Mouse (Mus musculus): ENCODE measurements around the gene Tnip2. TPM values are rescaled to one million over a fixed set of nuclear protein-coding genes. Genes with fewer than 3 reads are reported as not detected.
A peak's percentile ranks its signal among the peaks of the same experiment; 100 is the strongest.

The Tnip2 gene
- total RNA-seq, 1 experiment from 2014 or later = 39.5 TPM

DNA sequence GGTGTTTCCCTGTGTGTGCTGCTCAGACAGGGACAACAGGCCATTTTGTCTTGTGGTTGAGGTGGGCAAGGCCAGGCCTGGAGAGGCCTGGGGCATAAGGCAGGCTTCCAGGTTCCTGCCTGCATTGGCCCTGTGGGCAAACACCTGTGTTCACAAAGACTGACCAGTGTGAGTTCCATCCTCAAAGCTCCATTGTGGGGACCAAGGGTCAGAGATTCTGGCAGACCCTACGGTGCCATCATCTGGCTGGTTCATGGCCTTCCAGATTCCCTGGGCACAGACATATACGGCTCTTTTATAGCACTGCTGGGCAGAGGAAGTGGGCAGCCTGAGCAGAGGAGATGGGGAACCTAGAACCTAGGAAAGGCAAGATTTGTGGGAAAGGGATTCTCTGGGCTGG, 13.6 kb upstream of the Tnip2 start:
- no peak for ATAC-seq (replicated peaks in 1 of 2; ENCODE audit: insufficient read depth in 1 of 2, low FRiP score in 2 of 2, low TSS enrichment in 1 of 2, low read depth in 1 of 2, poor library complexity in 2 of 2, severe bottlenecking in 2 of 2)

DNA sequence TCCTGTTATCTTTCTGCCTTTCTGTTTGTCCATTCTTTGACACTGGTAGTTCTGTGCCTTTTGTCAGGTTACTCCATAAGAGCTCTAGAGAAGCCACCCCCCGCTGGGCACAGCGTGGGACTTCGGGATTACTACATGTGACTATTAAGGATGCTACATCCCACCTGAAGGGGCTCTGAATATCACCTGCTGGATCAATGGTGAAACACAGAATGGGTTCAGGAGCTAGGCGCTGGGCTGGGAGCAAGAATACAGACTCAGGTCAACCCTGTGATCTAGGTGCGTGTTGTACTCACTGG, 12.6 kb upstream of the Tnip2 start:
- no peak for ATAC-seq (replicated peaks in 1 of 2; ENCODE audit: insufficient read depth in 1 of 2, low FRiP score in 2 of 2, low TSS enrichment in 1 of 2, low read depth in 1 of 2, poor library complexity in 2 of 2, severe bottlenecking in 2 of 2)

DNA sequence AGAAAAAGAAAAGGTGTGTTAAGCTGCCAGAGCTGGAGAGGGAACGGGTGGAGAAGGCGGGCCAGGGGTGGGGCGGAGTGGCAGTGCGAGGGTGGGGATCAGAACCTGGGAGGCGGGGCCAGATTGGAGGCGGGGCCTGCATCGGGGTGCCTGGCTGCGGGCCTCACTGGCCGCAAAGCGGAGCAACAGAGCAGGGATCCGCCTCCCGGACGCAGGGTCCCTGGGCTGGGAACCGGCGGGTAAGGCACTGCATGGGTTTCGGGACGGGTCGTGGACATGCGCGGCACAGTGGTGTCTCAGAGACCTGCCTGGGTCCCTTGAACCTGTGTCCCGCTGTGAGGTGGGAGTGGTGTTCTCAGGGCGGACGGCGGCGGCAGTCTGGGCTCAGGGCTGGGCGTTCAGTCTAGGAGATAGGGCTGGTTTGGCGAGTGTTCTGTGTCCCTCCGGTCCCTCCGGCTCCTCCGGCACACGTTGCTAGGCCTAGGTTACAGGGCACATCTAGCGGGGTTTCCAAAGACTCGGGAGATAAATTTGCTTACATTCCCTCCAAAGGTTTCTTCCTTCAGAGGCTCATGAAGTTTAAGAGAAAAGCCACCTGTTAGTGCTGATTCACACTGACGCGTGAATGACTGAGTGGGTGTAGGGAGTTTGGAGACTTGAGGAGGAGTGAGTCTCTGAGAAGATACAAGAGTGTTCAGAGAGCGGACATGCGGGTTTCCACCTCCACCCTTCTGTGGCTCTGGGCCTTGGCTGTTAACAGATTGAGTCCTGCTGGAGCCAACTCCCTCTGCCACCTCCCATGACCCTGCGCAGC, 12.1 kb upstream of the Tnip2 start, which contains the start of gene Sh3bp2:
Gene Sh3bp2, plus strand, starts transcription at position 176 of the 814 bp plus-strand sequence.
- peak; percentile 92 for ATAC-seq (replicated peaks in 1 of 2; ENCODE audit: insufficient read depth in 1 of 2, low FRiP score in 2 of 2, low TSS enrichment in 1 of 2, low read depth in 1 of 2, poor library complexity in 2 of 2, severe bottlenecking in 2 of 2)

DNA sequence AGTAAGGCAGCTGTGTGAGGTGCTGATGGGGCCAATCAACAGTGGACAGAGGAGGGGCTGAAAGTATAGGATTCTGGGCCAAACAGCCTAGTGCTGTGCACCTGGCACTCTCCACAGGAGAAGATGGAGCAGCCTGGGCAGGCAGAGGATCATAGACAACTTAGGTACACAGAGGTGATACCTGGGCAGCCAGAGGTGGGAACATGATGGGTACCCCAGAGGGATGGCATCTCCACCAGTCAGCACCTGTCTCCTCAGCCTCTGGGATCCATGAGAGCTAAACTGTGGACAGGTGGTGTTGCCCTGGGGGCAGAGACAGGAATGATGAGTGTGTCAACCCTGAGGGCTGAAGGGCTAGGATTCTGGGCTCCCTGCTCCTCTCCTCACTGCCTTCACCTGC, 10.7 kb upstream of the Tnip2 start:
- no peak for ATAC-seq (replicated peaks in 1 of 2; ENCODE audit: insufficient read depth in 1 of 2, low FRiP score in 2 of 2, low TSS enrichment in 1 of 2, low read depth in 1 of 2, poor library complexity in 2 of 2, severe bottlenecking in 2 of 2)

DNA sequence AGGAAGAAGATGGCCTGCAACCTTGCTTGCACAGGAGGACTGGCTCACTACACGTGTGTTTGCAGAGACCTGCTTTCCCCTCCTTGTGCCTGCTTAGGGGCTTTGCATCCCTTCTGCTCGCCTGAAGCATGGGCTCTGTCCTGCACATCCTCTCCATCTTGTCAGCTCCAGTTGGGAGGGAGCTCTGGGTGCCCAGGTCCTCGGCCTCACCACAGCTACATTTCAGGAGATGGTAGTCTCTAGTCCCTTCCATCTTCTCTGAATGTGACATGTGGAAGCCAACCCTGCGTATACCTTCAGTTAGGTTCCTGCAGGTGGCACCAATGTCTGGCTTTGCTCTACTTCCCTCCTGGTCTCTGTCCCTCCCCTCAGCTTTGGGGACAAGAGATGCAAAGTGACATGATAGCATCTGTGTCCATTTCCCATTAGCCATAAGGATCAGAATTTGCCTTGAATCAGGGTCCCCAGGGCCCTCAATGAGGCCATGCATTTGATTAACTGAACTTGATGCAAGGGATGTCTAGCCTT, 10.2 kb upstream of the Tnip2 start:
- ATAC-seq (replicated peaks in 1 of 2; ENCODE audit: insufficient read depth in 1 of 2, low FRiP score in 2 of 2, low TSS enrichment in 1 of 2, low read depth in 1 of 2, poor library complexity in 2 of 2, severe bottlenecking in 2 of 2) = no peak

DNA sequence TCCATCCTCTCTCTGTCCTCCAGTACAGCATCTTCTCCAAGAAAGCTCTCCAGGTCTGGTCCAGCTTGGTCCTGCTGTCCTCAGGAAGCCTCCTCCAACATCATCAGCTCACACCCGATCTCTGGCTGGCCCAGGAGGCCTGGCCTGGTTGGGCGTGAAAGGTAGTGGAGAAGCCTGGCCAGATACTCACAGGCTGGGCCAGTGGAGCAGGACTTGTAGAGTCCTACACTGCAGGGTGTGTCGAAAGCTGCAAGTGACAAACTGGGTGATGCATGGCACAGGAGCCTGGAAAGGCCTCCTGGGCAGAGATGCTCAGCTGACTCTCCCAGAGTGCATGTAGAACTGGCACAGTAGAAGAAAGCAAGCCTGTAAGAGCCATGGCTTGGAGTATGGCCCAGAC, 7.5 kb upstream of the Tnip2 start:
- ATAC-seq (replicated peaks in 1 of 2; ENCODE audit: insufficient read depth in 1 of 2, low FRiP score in 2 of 2, low TSS enrichment in 1 of 2, low read depth in 1 of 2, poor library complexity in 2 of 2, severe bottlenecking in 2 of 2) = no peak

DNA sequence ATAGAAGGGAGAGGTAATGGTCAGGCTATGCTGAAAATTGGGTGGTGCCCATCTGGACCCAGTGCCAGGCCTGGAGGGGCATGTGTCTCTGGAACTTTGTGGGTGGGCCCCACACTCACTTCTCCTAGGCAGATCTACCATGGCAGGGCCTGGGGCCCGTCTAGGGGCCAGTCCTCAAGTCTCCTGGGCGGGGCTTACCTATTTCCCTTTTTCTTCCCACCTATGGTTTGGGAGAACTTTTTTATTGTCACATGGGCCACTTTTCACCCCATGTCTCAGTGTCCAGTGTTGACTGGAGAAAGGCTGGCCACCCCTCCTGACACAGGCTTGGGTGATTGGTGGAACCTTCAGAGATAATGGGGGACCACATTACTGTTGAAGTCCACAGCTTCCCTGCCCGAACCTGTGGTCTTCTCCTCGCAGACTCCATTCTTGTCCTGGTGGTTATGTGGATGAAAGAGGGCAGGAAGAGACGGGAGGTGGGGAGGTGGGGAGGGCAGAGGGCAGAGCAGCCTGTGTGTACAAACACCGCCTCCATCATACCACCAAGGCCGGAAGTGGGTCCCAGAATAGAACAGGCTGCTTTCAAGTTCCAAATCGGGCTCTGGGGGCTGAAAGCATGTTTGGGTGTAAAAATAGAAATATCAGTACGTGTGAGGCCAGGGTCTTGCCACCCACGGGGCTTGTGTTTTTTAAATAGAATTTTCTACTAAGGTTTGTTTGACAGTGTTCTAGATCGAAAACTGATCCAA, 6.8 kb upstream of the Tnip2 start:
- ATAC-seq (replicated peaks in 1 of 2; ENCODE audit: insufficient read depth in 1 of 2, low FRiP score in 2 of 2, low TSS enrichment in 1 of 2, low read depth in 1 of 2, poor library complexity in 2 of 2, severe bottlenecking in 2 of 2) = peak; percentile 18 to 49; a peak in 2 of 4 replicates

DNA sequence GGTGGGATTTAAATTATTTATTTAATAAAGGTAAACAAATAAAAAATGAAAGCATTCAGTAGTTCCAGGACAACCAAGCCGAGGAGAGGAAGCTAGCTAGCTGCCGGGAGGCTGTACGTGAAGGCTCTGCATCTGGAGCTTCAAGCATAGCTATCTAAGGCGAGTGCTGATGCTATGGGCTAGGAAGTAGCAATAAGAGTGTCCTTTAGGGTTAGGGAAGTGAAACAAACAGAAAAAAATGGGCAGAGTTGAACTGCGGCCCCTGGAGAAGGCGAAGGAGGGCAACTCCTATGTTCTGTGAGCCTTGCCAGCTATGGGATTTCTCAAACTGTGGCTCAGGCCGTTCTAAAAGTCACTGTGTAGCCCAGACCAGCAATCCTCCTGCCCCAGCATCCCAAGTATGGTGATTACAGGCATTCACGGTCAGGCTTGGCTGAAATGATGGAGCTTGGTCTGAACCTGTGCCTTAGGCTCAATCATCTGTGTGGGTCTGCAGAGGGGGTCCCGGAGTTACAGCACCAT, 5.7 kb upstream of the Tnip2 start:
- no peak for ATAC-seq (replicated peaks in 1 of 2; ENCODE audit: insufficient read depth in 1 of 2, low FRiP score in 2 of 2, low TSS enrichment in 1 of 2, low read depth in 1 of 2, poor library complexity in 2 of 2, severe bottlenecking in 2 of 2)

DNA sequence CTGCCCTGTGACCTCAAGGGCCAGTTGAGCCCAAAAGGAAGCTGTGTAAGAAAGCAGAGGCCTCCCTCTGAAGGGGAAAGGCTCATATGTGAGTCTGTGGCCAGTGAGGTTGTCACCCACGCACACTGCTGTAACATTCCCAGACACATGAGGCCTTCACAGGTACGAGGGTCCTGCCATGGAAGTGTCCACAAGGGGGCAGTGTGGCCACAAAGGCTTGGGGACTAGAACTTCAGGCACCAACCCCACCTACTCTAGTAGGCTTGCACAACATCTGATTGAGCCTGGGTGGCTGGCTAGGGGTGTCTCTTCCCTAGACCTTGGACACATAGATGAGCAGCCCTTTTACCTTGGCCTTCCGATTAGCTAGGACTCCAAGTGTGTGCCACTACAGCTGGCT, 4.1 kb upstream of the Tnip2 start:
- ATAC-seq (replicated peaks in 1 of 2; ENCODE audit: insufficient read depth in 1 of 2, low FRiP score in 2 of 2, low TSS enrichment in 1 of 2, low read depth in 1 of 2, poor library complexity in 2 of 2, severe bottlenecking in 2 of 2) = peak; percentile 50 to 51

DNA sequence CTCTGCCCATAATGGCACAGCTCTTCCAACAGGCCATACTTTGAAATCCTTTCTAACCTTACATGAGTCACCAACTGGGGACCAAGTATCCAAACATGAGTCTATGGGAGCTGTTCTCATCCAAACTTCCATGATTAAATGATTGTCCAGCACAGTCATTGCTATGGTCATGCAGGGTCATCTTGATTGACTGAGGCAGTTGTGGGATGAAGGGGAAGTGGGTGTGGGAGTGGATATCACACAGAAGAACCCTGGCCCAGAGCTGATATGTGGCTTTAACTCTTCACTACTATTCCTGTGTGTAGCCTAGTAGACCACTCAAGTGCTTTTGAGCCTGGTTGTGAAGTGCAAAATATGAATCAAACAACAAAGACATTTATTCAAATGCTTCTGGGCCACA, 1.3 kb upstream of the Tnip2 start:
- ATAC-seq (replicated peaks in 1 of 2; ENCODE audit: insufficient read depth in 1 of 2, low FRiP score in 2 of 2, low TSS enrichment in 1 of 2, low read depth in 1 of 2, poor library complexity in 2 of 2, severe bottlenecking in 2 of 2) = no peak

DNA sequence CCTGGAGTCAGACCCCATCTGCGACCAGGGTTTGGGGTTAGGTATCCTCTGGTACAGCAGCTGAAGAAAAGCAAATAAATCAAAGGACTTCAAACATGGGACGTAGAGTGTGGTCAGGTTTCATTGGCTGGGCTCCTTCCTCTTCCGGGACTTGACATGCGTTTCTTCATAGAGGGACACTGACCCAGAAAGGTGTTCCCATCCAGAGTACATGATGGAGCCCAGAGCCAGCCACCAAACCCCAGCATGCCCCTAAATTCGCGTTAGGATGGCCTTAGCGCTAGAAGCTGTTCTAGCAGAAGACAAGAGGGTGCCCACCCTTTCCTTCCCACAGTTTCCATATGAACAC, 401 bp upstream of the Tnip2 start:
- peak; percentile 6 to 36; a peak in 2 of 4 replicates for ATAC-seq (replicated peaks in 1 of 2; ENCODE audit: insufficient read depth in 1 of 2, low FRiP score in 2 of 2, low TSS enrichment in 1 of 2, low read depth in 1 of 2, poor library complexity in 2 of 2, severe bottlenecking in 2 of 2)

DNA sequence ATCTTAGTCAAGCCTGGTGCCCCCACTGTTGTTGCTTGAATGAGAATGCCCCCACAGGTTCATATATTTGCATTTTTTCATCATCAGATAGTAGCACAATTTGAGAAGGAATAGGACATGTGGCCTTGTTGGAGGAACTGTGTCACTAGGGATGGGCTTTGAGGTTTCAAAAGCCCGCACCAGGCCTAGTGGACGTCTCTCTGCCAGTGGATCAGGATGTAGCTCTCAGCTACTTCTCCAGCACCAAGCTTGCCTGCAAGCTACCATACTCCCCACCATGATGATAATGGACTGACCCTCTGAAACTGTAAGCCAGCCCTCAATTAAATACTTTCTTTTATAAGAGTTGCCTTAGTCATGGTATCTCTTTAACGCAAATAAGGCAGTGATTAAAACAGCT, 1.3 kb downstream of the Tnip2 start:
- ATAC-seq (replicated peaks in 1 of 2; ENCODE audit: insufficient read depth in 1 of 2, low FRiP score in 2 of 2, low TSS enrichment in 1 of 2, low read depth in 1 of 2, poor library complexity in 2 of 2, severe bottlenecking in 2 of 2) = no peak

DNA sequence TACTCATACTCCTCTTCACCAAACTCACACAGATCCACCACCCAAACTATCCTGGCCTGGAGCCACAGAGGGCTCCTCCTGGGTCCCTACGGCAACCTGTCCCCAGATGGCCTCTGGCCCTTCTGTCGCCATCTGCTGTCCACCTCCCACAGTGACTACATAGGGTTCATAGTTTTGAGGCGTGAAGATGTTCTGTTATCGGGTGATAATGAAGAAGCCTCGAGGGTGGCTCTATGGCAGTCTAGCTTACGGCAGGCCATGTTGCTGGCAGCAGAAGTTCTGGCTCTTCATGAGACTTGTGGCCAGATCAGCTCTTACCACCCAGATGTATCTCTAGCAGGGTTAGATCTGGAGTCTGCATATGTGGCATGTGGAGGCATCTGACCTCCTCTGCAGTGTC, 11.0 kb downstream of the Tnip2 start:
- ATAC-seq (replicated peaks in 1 of 2; ENCODE audit: insufficient read depth in 1 of 2, low FRiP score in 2 of 2, low TSS enrichment in 1 of 2, low read depth in 1 of 2, poor library complexity in 2 of 2, severe bottlenecking in 2 of 2) = no peak

DNA sequence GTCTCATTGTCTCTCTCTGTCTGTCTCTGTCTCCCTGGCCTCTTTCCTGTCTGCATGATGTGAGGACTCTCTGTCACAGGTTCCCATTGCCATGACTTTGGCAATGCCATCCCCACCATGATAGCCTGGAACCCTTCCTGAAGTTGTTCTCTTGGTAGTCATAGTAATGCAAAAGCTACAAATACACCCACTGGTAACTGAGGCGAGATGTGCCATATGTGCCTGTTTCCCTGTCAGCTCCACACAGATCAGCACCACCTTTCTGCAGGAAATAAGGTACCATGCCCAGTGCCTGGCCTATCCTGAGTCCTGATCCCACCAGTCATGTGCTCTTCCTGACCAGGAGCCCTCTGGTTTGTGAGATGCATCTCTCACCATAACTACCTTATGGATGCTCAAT, 11.4 kb downstream of the Tnip2 start:
- ATAC-seq (replicated peaks in 1 of 2; ENCODE audit: insufficient read depth in 1 of 2, low FRiP score in 2 of 2, low TSS enrichment in 1 of 2, low read depth in 1 of 2, poor library complexity in 2 of 2, severe bottlenecking in 2 of 2) = no peak

DNA sequence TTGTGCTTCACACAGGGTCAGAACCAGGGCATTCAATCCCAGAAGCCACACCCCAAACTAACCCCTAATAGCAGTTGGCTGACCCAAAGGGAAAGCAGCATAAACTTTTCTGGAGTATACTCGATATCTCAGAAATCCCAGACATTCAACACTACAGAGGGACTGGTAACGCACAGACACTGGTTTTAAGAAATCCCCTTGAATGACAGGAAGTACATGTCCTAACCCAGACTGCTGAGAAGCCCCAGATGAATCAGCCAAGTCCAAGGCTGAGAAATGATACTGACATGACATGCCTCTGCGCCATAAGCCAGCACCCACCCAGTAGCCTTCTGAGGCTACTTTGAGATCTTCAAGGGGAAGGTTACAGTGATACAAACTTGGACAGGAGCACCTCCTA, 12.2 kb downstream of the Tnip2 start:
- ATAC-seq (replicated peaks in 1 of 2; ENCODE audit: insufficient read depth in 1 of 2, low FRiP score in 2 of 2, low TSS enrichment in 1 of 2, low read depth in 1 of 2, poor library complexity in 2 of 2, severe bottlenecking in 2 of 2) = no peak

DNA sequence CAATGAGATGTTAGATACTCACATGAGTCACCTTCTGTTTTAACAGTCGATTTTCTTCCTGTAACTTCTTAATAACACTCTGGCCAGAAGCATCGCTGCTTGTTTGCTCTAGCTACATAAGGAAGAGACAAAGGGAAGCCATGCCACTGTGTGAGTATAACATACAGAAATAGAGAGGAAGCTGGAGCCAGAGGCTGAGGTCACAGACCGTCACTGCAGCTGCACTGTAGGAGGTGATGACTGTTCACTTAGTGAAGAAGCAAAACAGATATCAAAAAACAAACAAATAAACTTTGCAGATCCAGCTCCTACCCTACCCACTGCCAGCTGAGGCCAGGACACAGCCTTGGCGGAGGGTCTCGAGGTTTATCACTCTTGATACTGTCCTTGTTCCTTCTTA, 12.9 kb downstream of the Tnip2 start:
- ATAC-seq (replicated peaks in 1 of 2; ENCODE audit: insufficient read depth in 1 of 2, low FRiP score in 2 of 2, low TSS enrichment in 1 of 2, low read depth in 1 of 2, poor library complexity in 2 of 2, severe bottlenecking in 2 of 2) = no peak

DNA sequence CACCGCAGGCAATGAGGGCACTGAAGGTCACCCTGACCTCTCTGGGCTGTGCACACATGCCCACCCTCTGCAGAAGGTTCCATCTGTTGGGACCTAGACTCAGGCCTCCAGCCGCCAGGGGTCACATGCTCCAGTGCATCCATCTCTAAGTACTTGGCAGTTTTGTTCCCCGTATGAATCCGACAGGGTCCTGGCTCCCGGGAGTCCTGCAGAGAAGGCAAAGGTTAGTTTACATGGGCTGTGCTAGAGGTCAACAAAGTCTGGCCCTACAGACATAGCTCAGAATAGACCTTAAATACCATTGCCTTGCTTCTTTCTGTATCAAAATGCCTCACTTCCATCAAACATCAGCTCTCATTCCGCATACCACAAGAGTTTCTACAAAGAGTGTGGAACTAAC, 17.0 kb downstream of the Tnip2 start:
- ATAC-seq (replicated peaks in 1 of 2; ENCODE audit: insufficient read depth in 1 of 2, low FRiP score in 2 of 2, low TSS enrichment in 1 of 2, low read depth in 1 of 2, poor library complexity in 2 of 2, severe bottlenecking in 2 of 2) = no peak

DNA sequence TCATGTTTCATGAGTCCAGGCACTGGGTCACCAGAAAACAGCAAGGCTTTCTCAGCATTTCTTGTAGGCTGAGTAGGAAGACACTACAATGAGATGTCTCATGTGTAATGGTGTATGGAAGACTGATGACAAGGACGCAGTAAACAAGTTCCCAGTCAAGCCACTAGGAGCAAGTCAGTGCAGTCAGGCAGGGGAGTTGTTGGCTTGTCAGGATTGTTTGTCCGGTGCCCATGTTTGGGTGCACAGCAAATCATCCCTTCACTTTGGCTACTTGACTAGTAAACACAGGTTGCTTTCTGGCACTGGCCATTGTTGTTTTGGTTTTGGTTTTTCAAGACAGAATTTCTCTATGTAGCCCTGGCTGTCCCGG, 24.4 kb downstream of the Tnip2 start:
- no peak for ATAC-seq (replicated peaks in 1 of 2; ENCODE audit: insufficient read depth in 1 of 2, low FRiP score in 2 of 2, low TSS enrichment in 1 of 2, low read depth in 1 of 2, poor library complexity in 2 of 2, severe bottlenecking in 2 of 2)
